Mouse (Mus musculus): ENCODE measurements around the gene Thoc2. TPM values are rescaled to one million over a fixed set of nuclear protein-coding genes. Genes with fewer than 3 reads are reported as not detected.

The Thoc2 gene
- polyA plus RNA-seq, 1 experiment from 2014 or later, result 85.0 TPM

DNA sequence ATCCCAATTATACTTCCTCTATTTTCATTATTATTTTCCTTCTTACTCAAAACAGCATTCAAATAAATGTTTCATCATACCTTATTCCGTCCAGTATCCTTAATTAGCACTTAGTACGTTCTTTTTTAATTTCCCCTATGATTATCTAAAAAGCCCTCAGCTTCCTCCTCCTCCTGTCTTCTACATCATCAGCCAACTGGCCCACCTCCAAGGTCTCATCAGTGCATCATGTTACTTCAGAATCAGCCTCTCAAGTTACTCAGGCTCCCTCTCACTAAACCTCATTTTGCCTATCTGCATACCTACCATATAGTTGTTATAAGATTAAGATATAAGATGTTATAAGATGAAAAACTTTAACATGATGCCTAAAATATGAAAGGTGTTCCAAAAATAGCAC, 43.9 kb downstream of the Thoc2 start:
- no peak overlapping the region for H3K4me3 ChIP-seq (replicated peaks)
- H3K27ac ChIP-seq, result no peak overlapping the region
- H3K9me3 ChIP-seq (replicated peaks), result no peaks in the 10 kb centered on the region
- H3K9ac ChIP-seq, result no peak overlapping the region
- no peaks in the 10 kb centered on the region for H3K36me3 ChIP-seq
- no peak overlapping the region for H3K4me2 ChIP-seq
- 94% methylated on average over 2 of the region's 2 CpGs for WGBS
- no peaks in the 10 kb centered on the region for H3K27me3 ChIP-seq
- no peak for ATAC-seq (replicated peaks; ENCODE audit: low FRiP score)
- H3K4me1 ChIP-seq, result no peaks in the 10 kb centered on the region

DNA sequence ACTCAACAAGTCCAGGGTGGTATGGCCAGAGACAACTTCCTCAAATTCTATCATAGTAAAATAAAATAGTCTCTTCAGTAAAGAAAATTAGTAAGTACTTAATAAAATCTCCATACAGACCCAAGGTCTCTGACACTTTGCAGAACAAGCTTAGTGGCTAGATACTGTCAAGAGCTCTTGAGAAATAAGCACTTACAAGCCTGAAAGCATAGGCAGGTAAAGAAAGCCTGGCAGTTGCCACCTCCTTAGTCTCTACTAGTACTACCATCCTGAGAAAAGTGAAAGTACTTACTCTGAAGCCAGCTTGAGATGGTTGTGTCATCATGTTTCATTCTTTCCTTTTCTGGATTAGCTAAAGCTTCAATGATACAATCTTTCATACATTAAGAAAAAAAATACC, 82.7 kb downstream of the Thoc2 start:
- no peak for ATAC-seq (replicated peaks; ENCODE audit: low FRiP score)
- Histone ChIP-seq H3K27ac (no peak overlapping the region), H3K4me3 (replicated peaks) (no peak overlapping the region)

DNA sequence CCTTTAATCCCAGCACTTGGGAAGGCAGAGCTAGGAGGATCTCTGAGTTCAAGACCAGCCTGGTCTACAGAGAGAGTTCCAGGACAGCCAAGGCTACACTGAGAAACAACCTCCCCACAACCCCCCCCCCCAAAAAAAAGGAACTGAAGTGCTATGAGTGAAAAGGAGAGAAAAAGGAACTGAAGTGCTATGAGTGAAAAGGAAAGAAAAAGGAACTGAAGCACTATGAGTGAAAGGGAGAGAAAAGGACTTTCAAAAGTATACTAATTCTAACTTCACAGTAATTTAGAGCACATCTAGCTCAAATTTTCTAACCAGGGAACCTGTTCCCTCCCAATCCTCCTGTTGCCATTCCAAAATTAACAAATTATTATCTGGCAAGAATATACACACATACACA, 114.9 kb downstream of the Thoc2 start:
- H3K27me3 ChIP-seq, result no peaks in the 10 kb centered on the region
- no peak overlapping the region for H3K9ac ChIP-seq
- H3K36me3 ChIP-seq, result 0 out of 2 replicates have a peak, but pooled peaks cover 3% of the 10 kb centered on the region
- no peaks in the 10 kb centered on the region for H3K9me3 ChIP-seq (replicated peaks)
- no peaks in the 10 kb centered on the region for H3K4me1 ChIP-seq
- no peak for ATAC-seq (replicated peaks; ENCODE audit: low FRiP score)
- no peak overlapping the region for H3K27ac ChIP-seq
- H3K4me2 ChIP-seq, result no peak overlapping the region
- no peak overlapping the region for H3K4me3 ChIP-seq (replicated peaks)

More for the DNA sequence above, 82.7 kb downstream of the Thoc2 start:
- Histone ChIP-seq H3K9ac (no peak overlapping the region), H3K9me3 (replicated peaks) (no peaks in the 10 kb centered on the region), H3K4me1 (no peaks in the 10 kb centered on the region), H3K4me2 (no peak overlapping the region), H3K36me3 (peaks cover 7% of the 10 kb centered on the region; the same call in 1 of the 2 replicates), H3K27me3 (no peaks in the 10 kb centered on the region)

DNA sequence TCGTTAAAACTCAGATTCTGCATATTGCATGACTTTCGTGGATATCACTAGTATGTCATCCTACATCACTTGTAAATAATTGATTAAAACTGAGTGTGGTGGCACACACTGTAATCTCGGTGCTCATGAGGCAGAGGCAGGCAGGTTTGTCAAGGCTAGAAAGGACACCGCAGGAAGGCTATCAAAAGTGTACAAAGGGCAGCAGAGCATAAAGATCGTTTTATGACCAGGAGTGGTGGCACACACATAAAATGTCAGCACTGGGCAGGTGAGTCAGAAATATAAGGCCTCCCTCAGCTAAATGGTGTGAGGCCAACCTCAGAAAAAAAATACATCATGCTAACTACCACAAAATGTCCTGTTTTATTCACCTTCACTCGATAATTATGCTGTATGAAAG, 127.2 kb downstream of the Thoc2 start:
- no peak overlapping the region for H3K9ac ChIP-seq
- no peak overlapping the region for H3K4me3 ChIP-seq (replicated peaks)
- H3K36me3 ChIP-seq, result no peaks in the 10 kb centered on the region
- no peaks in the 10 kb centered on the region for H3K4me1 ChIP-seq
- H3K27me3 ChIP-seq, result no peaks in the 10 kb centered on the region
- H3K27ac ChIP-seq, result no peak overlapping the region
- H3K4me2 ChIP-seq, result no peak overlapping the region
- WGBS, result 85% methylated on average over 6 of the region's 6 CpGs
- no peak for ATAC-seq (replicated peaks; ENCODE audit: low FRiP score)
- no peaks in the 10 kb centered on the region for H3K9me3 ChIP-seq (replicated peaks)

Small RNAs within 50 kb of the gene (microRNA-seq; reads per million reads assigned to microRNA genes)
- gene Gm44490, result not detected

Other genes starting within 250 kb of the Thoc2 start
- 13.9 and 16.5 TPM in 2 replicates for gene Xiap, start 139.0 kb upstream of the Thoc2 start, polyA plus RNA-seq (2015; fragmentation: Nextera tagmentation; extraction: Ambion mirVana)
- gene Stag2, start 228.6 kb upstream of the Thoc2 start, polyA plus RNA-seq (2015; fragmentation: Nextera tagmentation; extraction: Ambion mirVana), result 41.9 and 47.1 TPM in 2 replicates